Mouse (Mus musculus) spleen, postnatal 4 days (tissue): Measurements from ENCODE around the gene Cryba4.
A peak's percentile ranks its signal among the peaks of the same experiment; 100 is the strongest.

Source experiments
- DNase-seq, 2 experiments: peaks; one replicate each; pipeline ENCODE4 v3.0.0; 2022; ENCODE audit warnings: low spot score in 2 of 2

The Cryba4 gene

GRCm38 (mm10) chr5:112237866-112238570 lies 14.3 kb downstream of the Cryba4 start:
- no peak for DNase-seq

GRCm38 (mm10) chr5:112237439-112237838 lies 14.9 kb downstream of the Cryba4 start:
- no peak for DNase-seq

GRCm38 (mm10) chr5:112236631-112237030 lies 15.7 kb downstream of the Cryba4 start:
- no peak for DNase-seq

- DNase-seq = no peak
Measured at GRCm38 (mm10) chr5:112235806-112236205, 16.5 kb downstream of the Cryba4 start.

- no peak for DNase-seq
Measured at GRCm38 (mm10) chr5:112228240-112229076, 23.9 kb downstream of the Cryba4 start.

GRCm38 (mm10) chr5:112227898-112228239 lies 24.4 kb downstream of the Cryba4 start:
- DNase-seq = no peak

- no peak for DNase-seq
Measured at GRCm38 (mm10) chr5:112227354-112227753, 25.0 kb downstream of the Cryba4 start.

GRCm38 (mm10) chr5:112225591-112225990 lies 26.7 kb downstream of the Cryba4 start:
- DNase-seq = no peak

GRCm38 (mm10) chr5:112220203-112220602 lies 32.1 kb downstream of the Cryba4 start:
- no peak for DNase-seq

GRCm38 (mm10) chr5:112219398-112219797 lies 32.9 kb downstream of the Cryba4 start:
- DNase-seq = no peak

GRCm38 (mm10) chr5:112218679-112219078 lies 33.6 kb downstream of the Cryba4 start:
- DNase-seq = no peak

GRCm38 (mm10) chr5:112217031-112217430 lies 35.3 kb downstream of the Cryba4 start:
- no peak for DNase-seq

- no peak for DNase-seq
Measured at GRCm38 (mm10) chr5:112216335-112216734, 36.0 kb downstream of the Cryba4 start.

- no peak for DNase-seq
Measured at GRCm38 (mm10) chr5:112215801-112216251, 36.5 kb downstream of the Cryba4 start.

- DNase-seq = no peak
Measured at GRCm38 (mm10) chr5:112215291-112215751, 37.0 kb downstream of the Cryba4 start.

- DNase-seq = peak; percentile 51 to 82
Measured at GRCm38 (mm10) chr5:112214419-112214818, 37.9 kb downstream of the Cryba4 start.

- no peak for DNase-seq
Measured at GRCm38 (mm10) chr5:112213331-112214240, 38.7 kb downstream of the Cryba4 start.

- DNase-seq = no peak
Measured at GRCm38 (mm10) chr5:112212711-112213264, 39.5 kb downstream of the Cryba4 start.

GRCm38 (mm10) chr5:112211911-112212310 lies 40.4 kb downstream of the Cryba4 start:
- DNase-seq = no peak

GRCm38 (mm10) chr5:112210104-112210503 lies 42.2 kb downstream of the Cryba4 start:
- peak; percentile 35 to 81 for DNase-seq

GRCm38 (mm10) chr5:112208321-112208720 lies 44.0 kb downstream of the Cryba4 start:
- DNase-seq = no peak
